Mouse (Mus musculus): ENCODE measurements at regions not wholly inside any gene's neighbourhood (a gene's known extent, or its start where the extent isn't known, plus 50 kb on each side); places are given as distances from the start of the nearest gene placed in this dataset.

- peak; percentile 42 for DNase-seq
- intact Hi-C loops (cut with DNase I): no loop called here
These were observed 251.2 kb upstream of the Igfbp7 start for GRCm38 (mm10) chr5:77659016-77659415.

GRCm38 (mm10) chr5:77644651-77645050 lies 236.8 kb upstream of the Igfbp7 start:
- DNase-seq: no peak
- intact Hi-C loops (cut with DNase I): no loop called here

- DNase-seq: no peak
- intact Hi-C loops (cut with DNase I): no loop called here
These were observed 212.6 kb upstream of the Igfbp7 start for GRCm38 (mm10) chr5:77620402-77620801.

DNA sequence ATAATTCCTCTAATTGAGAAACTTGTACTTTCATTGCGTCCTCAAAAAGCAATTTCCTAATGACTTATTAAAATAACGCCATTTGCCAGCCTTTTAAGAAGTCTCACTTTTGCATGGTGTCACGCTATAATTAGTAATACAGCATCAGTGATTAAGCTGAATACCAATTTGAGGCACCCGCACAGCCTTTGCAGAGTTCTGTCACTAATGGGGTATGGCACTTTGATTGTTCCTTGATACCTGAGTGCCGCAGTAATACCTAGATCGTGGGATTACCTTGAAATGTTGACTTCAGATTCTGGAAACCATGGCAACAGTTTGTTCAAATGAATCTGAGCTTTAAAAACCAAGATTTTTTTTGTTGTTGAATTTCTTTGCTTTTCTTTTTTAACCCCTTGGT lies 202.7 kb upstream of the Igfbp7 start:
- no peak for DNase-seq
- intact Hi-C loops (cut with DNase I): no loop called here

- intact Hi-C loops (cut with DNase I): no loop called here
- DNase-seq: no peak
These were observed 186.9 kb upstream of the Igfbp7 start for GRCm38 (mm10) chr5:77594719-77595118.

DNA sequence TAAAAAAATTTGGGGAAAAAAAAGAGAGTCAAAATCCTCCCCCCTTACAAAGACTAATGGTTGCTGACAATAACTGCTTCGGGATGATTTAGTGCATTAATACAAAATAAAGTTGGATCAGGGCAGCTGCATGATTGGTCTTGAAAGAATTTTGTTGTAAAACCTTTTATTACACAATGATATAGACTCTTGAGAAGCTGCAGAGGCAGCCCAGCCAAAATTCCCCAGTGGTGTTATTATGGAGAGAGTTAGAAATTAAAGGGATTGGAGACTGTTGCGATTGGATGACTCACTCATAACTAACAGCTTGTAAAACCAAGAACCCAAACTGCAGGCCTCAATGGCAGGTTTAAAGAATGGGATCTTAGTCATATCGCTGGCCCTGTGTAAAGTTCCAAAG lies 181.4 kb upstream of the Igfbp7 start:
- intact Hi-C loops (cut with DNase I): no loop called here
- DNase-seq: no peak

DNA sequence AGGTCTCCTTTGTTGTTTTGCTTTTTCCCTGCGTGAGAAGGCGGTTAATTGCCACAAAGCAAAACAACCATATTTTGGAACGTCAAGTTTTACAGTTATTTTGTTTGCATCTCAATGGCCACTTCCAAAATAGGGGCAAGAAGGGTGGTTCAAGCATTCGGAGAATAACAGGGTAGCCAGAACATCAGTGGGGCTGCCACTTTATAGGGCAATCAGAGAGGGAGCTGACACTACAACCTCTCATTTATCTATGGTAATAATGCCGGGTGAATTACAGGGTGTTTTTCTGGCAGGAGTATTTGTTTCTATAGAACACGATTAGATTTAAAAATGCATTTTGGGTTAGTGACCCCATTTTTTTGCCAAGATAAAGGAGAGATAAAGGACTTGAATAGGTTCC lies 173.9 kb upstream of the Igfbp7 start:
- no peak for DNase-seq
- intact Hi-C loops (cut with DNase I): no loop called here

GRCm38 (mm10) chr5:77581106-77581638 lies 173.3 kb upstream of the Igfbp7 start:
- intact Hi-C loops (cut with DNase I): no loop called here
- peak; percentile 10 for DNase-seq

DNA sequence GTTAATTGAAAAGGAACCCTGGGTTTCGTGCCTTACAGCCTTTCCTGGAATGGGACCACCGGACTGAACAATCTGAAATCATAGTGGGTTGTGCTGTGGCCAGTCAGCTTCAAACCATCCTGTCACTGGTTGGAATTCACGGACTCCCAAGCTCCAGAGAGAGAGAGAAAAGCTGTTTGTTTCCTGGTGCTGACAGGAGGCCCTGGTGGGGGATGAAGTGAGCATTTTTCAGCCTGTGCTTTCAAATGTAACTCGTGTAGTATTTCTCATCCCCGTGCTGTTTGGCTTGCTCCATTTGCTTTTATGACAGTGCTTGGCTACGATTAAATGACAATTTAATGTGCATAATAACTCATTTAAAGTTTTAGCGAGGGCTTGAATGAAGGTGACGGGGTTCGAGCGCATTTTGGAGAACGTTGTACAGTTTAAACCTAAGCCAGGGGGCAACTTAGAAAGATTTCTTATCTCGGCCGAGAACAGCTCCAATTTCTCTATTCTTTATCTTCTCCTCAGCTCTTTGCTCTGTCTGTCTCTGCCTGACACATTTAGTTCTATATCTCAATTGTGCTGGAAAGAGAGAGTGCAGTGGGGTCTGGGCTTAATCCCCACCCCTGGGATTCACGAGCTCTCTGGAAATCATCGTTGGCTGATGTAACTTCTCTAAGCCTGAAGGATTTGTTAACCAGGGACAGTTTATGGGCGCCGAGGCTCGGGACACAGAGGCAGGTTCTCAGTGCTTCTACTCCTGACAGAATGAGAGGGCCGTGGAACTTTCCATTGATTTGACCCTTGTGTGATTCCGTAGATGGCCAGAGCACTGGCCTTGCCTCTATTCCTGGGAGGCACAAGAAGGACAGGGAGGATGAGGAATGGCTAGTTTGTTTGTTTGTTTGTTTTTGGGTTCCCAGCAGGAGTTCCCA lies 172.2 kb upstream of the Igfbp7 start:
- DNase-seq: no peak
- intact Hi-C loops (cut with DNase I): no loop called here

- DNase-seq: no peak
- intact Hi-C loops (cut with DNase I): no loop called here
These were observed 169.0 kb upstream of the Igfbp7 start for GRCm38 (mm10) chr5:77576881-77577280.

DNA sequence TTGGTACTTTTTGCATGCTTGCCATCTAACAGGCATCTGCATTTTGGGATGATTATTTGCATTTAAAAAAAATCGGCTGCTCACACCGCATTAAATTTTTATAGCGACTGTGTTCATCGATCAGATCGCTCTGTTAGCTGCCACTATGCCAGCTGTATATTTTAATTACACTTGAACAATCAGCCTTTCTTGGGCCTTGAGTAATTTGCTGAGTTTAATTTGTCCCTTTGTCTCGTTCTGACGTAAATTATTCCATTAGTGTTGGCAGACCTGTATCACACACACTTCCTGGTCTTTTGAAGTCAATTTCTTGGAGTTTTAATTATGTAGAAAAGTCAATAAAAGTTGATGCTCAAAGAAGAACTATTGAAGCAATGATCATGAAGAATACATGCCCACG lies 167.9 kb upstream of the Igfbp7 start:
- no peak for DNase-seq
- intact Hi-C loops (cut with DNase I): no loop called here

DNA sequence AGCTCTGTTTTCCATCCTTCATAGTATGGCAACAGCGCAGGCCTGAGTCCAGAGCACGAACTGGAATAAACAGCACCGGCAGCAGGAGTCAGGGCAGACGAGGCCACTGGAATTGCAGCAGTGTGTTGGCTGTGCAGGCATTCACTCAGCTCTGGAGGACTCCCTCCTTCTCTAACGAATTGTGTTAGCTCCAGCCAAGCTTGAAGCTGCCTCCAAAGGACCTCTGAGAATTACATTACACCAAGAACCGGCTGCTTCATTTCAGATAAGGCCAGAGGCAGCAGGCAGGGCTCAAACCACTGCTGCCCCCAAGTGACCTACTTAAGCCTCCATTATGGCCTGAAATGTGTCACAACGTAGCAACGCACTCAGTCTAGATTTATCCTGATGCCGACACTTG lies 162.5 kb upstream of the Igfbp7 start:
- intact Hi-C loops (cut with DNase I): no loop called here
- no peak for DNase-seq

DNA sequence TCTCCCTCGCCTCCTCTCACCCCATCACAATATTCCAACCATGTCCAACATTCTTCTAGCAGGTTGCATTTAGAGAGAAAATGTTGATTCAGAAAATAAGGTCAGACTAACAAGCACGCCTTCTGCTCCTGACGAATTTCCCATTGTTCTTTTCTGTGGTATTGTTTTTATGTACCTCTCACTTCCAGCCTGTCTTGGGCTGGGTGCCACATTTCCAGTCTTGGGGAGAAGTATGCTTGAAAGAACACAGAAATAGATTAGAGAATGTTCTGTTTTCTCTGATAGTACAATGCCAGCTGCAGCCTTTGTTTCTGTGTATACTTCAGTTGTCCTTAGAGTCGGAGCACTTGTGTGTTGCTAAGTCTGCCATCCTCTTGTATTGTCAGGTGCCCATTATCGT lies 160.3 kb upstream of the Igfbp7 start:
- intact Hi-C loops (cut with DNase I): no loop called here
- DNase-seq: no peak

DNA sequence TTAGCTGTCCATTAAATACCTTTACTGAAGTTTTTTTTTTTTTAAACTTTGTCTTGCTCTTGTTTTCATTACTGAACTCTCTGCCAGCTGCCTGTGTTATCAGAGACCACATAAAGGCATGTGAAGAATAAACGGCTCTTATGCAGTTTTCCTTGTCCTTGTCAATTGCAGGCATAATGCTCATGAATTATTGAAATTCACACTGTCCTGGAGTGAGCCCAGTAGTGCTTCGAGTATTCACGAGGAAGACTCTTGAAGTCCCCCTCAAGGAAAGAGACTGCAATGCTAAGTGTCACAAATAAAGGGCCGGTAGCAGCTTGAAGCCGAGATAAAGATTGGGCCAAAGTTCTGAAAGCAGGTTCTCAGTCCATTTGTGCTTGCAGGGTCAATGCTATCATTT lies 144.7 kb upstream of the Igfbp7 start:
- intact Hi-C loops (cut with DNase I): no loop called here
- no peak for DNase-seq

- intact Hi-C loops (cut with DNase I): no loop called here
- DNase-seq: no peak
These were observed 144.2 kb upstream of the Igfbp7 start for GRCm38 (mm10) chr5:77552081-77552480.

DNA sequence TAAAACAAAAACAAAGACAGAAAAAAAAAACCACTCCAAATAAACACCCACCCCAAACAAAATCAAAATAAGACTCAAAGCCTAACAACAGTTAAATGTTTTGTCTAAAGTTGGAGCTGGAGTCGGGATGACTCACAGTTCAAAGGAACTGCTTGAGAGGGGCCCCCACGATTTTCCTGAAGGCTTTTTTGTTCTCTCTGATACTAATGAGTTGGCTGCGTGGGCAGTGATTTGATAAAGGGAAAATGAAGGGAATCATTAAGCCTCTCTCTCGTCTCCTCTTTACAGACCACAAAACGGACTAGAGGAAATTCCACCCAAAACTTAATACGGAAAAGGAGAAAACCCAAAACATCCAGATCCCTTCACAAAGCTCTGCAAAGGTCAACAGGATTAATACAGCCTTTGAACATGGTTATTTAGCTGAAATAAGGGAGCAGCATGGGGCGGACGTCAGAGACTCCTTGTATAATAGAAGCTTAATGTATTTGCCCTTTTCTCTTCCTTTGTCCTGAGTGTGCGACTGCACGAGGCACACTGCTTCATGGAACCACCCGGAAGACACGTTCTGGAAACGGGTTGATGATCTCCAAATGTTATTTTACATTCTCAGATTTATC lies 138.3 kb upstream of the Igfbp7 start:
- no peak for DNase-seq
- intact Hi-C loops (cut with DNase I): no loop called here

- intact Hi-C loops (cut with DNase I): no loop called here
- peak; percentile 29 for DNase-seq
These were observed 124.6 kb upstream of the Igfbp7 start for GRCm38 (mm10) chr5:77532261-77533015.

GRCm38 (mm10) chr5:77530376-77530775 lies 122.5 kb upstream of the Igfbp7 start:
- intact Hi-C loops (cut with DNase I): no loop called here
- no peak for DNase-seq

- DNase-seq: no peak
- intact Hi-C loops (cut with DNase I): no loop called here
These were observed 109.4 kb upstream of the Igfbp7 start for GRCm38 (mm10) chr5:77517252-77517651.

- DNase-seq: no peak
- intact Hi-C loops (cut with DNase I): no loop called here
These were observed 107.6 kb upstream of the Igfbp7 start for GRCm38 (mm10) chr5:77515448-77515847.

DNA sequence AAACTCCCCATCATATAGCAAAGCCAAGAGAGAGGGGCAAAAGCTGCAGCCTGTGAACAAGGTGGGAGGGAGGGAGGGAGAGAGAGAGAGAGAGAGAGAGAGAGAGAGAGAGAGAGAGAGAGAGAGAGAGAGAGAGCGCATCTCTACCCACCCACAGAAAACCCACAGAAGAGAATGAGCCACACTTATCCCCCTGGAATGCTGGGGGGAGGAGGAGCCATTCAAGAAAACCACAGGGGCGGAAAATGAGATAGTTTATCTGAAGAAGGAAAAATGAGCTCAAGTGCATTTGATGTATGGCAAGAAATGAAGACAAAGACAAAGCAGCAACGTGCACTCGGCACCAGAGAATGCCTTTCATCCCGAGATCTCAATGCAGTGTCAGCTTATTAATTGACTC lies 94.8 kb upstream of the Igfbp7 start:
- intact Hi-C loops (cut with DNase I): no loop called here
- DNase-seq: no peak
